Mouse (Mus musculus) gastrocnemius, adult 18-20 months (tissue): ENCODE data around the gene Myg1. TPM values are rescaled to one million over a fixed set of nuclear protein-coding genes. Genes with fewer than 3 reads are reported as not detected.

ENCODE experiments used
- DNase-seq: peaks from one replicate; pipeline ENCODE4 v3.0.0; 2021; ENCODE audit warnings: low spot score
- total RNA-seq, 2 experiments: library from RNA; stranded (reverse); gene quantifications; 2 replicates each; pipeline ENCODE4 v1.2.3; 2021

Gene Myg1
- total RNA-seq, 2 experiments from 2014 or later = 12.9 to 20.2 TPM

DNA sequence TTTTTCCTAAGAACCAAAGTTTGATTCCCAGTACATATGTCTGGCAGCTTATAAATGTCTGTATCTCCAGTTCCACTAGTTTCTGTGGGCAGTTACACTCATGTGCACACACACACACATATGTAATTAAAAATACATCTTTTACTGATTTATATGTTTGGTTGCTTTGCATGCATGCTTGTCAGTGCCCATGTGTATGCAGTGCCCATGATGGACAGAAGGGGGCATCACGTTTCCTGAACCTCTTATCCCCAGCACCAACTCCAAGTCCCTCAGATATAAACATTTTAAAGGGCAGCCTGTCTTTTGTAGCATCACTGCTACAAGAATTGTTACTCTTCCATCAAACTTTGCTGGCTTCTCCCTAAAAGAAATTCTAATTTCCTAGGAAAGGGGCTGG lies 10.1 kb downstream of the Myg1 start:
- DNase-seq = peak; percentile 53

DNA sequence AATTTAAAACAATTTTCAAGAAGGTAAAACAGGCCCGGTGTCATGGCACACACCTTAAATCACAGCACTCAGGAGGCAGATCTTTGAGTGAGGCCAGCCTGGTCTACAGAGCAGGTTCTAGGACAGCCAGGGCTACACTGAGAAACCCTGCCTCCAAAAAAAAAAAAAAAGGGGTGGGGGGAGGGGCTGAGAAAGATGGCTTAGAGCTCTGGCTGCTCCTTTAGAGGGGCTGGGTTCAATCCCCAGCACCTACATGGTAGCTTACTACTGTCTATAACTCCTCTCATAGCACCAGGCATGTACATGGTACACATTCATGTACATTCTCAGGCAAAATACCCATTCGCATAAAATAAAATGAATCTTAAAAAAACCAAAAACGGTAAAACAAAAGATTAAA lies 13.0 kb downstream of the Myg1 start:
- no peak for DNase-seq

DNA sequence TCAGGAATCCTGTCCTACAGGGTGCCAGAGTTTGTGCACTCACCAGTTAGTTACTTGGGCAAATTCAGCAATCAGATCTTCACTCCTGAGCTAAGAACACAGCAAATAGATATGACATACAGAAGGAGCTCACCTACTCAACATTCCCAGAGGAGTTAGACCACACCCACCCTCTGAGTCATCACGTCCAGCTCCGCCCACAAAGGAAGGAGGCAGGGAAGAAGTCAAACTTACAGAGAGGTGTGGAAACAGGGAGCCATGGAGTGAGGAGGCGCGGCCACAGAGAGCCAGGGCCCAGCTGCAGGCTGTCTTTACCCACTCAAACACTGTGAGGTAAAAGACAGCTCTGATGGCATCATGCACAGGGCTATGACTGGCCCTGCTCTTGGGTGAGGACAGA lies 14.9 kb downstream of the Myg1 start:
- no peak for DNase-seq

DNA sequence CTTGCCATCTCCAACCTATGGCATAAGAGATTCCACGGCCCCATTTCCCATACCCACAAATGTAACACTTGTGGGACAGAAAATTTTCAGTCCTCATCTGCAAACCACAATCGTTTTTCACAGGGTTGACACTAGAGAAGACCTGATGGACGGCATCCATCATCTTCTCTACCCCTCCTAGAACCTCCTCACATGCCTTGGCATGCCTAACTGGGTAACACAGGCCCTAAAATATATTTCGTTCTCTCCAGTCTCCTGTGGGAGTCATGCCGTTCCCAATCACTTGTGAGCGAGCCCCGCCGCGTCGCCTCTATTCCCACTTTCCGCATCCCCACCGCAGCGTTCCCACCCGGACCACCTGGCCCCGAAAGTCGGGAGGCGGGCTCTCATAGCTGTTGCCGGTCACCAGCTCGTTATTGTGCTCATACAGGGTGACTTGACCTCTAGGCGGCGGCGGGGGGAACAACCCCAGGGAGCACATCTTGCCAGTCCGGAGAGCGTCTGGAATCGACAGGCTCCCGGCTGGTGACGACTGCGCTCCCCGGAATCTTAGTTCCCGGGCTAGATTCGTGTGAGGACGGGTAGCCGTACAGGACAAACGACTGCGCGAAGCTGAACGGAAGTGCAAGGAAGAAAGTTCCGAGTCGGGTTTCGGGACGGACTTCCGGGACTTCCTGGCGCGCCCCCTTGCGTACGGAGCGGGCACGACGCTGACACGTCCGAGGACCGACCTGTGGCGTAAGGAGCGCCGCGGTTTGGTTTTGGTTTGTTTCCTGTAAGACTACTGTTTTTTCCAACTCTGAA lies 18.8 kb downstream of the Myg1 start, which contains the start of gene Aaas:
Aaas (minus strand) TSS at position 634 of the 804 bp plus-strand sequence.
- peak; percentile 96 for DNase-seq

DNA sequence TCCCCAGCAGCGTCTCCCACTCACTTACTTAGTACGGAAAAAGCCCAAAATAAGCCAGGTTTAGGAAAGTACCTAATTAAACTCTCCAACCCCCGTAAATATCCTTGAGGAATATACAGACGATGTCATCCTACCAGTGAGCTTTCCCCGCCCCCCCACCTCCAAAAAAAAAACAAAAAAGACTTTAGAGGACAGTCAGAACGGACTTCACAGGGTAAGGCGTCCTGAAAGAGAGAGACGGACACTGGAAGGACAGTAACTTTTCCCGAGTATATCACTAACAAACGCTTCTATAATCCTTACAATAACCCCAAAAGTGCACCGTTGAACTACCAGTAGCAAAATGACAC lies 19.4 kb downstream of the Myg1 start:
- DNase-seq = no peak

DNA sequence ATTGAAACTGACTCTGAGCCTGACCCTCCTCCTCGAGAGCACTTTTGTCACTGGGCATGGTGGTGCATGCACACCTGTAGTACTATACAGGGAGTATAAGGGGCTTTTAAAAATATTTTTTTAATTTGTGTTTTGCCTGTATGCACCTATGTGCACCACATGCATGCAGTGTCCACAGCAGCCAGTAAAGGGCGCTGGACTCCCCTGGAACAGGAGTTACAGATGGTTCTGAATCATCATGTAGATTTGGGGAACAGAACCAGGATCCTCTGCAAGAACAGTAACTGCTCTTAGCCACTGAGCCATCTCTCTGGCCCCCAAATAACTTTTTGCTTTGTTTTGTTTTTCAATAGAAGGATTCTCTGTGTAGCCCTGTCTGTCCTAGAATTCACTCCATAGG lies 20.7 kb downstream of the Myg1 start:
- no peak for DNase-seq

DNA sequence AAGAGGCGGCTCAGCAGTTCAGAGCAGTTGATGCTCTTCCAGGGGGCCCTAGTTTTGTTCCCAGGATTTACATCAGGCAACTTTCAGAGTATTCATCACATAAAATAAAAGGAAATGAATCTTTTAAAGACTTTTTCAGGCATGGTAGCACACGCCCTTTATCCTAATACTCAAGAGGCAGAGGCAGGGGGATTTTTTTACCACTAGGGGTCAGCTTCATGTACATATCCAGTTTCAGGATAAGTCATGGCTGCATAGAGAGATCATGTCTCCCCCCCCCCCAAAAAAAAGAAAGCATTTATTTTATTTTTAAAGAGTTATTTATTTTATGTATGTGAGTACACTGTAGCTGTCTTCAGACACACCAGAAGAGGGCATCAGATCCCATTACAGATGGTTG lies 22.5 kb downstream of the Myg1 start:
- no peak for DNase-seq

DNA sequence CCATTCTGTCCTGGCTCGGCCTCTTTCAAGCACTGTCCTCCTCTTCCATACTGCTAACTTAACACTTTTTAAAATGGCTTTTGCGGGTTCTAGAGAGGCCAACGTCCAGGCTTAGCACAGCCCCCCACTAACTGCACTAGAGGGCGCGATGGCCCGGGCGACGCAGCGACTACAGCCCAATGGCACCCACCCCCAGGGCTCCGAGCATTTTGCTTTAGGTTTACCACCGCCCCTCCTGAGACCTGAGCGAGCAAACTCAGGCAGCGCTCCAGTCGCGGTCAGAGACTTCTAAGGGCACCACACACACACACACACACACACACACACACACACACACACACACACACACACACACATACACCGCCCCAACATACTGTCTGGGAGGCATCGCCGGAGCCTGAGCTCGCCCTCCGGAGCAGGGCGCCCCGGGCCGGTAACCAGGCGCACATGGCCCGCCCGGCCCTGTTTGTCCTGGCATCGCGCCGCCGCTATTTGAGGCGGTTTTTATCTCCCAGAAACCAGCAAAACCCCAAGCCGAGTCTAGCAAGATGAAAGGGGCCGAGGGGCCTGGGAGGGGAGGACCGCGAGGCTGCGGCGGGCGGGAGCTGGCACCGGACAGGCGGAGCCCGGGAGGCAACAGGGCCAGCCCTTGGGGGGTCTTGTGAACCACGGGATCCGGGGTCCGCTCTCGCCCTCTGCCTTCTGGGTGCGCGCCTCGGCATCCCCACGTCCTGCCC lies 23.8 kb downstream of the Myg1 start:
- DNase-seq = peak; percentile 38

DNA sequence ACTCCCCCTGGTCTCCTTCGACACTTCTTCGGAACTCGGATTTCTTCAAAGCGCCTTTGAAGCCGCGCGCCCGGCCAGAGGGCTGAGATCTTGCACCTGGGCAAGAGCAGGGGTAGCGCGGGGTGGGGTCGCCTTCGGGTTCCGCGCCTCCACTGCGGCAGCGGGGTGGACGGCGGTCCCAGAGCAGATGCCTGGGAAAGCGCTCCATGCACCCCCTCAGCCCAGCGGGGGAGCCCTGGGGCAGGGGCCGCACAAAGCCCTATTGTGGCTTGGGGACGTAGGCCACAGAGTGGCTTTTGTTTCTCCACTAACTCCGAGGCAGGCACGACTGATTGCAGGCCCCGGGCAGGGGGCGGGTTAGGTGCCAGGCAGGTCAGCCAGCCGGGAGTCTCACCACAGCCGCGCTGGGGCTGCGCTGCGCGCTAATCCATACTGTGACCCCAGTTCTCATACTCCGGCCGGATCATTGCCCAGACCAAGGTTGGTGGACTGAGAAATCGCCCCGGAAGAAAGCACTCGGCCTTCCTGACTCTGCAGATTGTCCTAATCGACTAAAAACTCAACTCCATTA lies 24.4 kb downstream of the Myg1 start:
- DNase-seq = no peak

DNA sequence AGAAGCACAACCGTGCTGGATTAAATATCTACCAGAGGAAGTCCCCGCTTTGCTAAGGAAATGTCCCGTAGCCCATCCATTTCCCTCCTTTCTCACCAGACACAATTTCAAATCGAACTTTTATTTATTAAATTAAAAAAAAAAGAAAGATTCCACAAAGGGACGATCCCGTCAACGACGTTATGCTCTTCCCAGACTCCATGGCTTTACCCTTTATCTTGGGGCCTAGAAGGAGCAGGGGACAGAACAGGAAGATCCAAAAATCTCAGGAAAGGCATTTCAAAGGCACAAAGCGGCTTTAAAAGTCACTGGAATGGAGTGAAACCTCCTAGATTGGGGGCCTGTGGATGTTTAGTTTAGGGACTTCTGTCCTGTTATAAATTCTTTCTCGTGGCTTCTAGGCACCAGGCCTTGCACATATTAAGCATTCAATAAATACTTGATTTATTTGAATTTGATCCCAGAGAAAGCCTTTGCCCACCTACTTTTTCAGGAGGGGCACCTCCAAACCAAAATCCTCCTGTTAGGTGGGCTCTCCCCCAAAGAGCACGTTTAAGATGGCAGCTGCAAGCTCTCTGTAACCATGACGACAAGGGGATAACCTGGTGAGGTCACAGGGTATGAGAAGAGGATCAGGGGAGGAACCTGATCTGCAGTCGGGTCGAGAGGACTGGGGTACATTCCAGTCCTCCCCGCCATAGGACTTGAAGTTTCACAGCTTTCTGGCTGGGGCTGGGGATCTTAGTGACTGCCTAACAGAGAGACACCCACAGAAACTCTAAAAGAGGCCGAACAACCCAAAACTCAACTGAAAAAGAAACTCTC lies 25.2 kb downstream of the Myg1 start:
- no peak for DNase-seq

DNA sequence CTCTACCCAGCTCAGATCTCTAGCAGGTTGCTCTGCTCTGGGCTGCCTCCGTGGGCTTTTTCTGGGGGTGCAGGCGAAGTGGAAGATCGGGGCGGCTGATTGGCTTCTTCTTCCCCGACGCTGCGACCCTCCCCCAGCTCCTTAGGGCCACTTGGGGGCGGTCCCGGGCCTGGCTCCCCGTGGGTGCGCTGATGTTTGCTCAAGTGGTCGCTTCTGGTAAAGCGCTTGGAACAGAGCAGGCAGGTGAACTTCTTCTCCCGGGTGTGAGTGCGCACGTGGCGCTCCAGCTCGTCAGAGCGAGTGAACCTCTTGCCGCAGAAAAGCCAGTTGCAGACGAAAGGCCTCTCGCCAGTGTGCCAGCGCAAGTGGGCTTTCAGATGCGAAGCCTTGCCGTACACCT lies 26.6 kb downstream of the Myg1 start:
- DNase-seq = no peak

DNA sequence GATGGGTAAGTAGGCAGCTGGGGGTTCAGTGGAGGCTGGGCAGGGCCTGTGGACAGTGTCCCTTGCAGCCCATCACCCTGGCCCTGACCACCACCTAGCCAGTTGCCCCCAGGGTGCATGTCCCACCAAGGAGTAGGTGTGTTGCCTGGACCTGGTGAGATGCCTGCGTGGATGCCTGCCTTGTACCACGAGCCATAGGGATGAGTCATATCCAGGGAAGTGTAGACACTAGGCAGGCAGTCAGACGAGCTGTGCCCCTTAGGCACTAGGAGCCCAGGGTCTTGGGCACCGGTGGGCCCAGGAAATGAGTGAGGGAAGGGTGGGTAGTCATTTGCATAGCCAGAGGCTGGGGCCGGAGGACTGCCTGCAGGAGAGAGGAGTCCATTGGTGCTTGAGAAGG lies 27.3 kb downstream of the Myg1 start:
- no peak for DNase-seq

DNA sequence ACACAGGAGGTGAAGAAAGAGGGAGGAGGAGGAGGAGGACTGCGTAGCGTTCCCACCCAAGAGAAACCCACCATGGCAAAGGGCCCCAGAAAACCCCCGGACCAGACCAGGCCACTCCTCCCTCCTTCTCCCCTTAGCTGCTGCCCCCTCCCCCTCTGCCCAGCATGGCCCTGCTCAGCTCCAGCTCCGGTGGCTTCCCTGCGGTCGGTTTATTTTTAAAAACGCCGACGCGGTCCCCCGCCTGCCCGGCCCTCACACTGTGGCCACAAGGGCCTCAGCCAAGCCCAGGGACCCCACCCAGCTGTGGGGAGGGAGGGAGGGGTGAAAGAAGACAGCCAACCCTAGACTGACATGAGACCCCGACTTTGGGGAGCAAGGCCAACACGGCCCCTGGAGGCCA lies 31.1 kb downstream of the Myg1 start:
- DNase-seq = no peak

DNA sequence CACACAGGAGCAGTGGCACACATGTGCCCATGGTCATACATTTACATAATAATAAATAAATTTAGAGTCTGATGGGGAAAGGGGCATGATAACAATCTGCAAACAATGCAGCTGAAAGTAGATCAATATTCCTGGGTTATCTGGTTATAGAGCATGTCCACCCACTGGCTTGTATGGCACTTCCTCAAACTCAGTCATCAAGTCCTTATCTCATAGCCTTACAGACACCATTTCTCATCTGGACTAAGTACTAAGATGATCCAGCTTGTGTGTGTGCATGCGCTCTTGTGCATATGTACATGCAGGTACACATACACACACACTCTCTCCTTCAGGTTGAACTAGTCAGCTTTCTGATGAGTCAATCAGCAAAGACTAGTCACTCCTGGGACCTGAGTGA lies 33.2 kb downstream of the Myg1 start:
- no peak for DNase-seq

DNA sequence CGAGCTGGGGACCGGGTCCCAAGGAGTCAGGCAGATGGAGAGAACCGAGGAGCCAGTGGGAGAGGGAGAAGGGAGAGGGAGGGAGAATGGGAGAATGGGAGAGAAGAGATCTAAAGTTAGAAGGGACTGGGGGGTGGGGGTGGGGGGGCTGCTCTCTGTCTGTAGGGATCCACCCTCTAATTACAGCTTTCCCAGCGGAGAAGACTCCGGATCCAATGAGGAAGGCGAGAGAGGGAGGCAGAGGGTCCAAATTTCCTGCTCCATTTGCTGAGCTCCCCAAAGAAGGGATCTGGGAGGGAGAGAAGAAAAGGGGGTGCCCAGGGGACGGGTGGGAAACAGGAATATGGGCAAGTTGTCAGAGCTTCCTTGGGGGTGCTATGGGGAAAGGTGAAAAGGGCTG lies 34.7 kb downstream of the Myg1 start:
- DNase-seq = no peak

DNA sequence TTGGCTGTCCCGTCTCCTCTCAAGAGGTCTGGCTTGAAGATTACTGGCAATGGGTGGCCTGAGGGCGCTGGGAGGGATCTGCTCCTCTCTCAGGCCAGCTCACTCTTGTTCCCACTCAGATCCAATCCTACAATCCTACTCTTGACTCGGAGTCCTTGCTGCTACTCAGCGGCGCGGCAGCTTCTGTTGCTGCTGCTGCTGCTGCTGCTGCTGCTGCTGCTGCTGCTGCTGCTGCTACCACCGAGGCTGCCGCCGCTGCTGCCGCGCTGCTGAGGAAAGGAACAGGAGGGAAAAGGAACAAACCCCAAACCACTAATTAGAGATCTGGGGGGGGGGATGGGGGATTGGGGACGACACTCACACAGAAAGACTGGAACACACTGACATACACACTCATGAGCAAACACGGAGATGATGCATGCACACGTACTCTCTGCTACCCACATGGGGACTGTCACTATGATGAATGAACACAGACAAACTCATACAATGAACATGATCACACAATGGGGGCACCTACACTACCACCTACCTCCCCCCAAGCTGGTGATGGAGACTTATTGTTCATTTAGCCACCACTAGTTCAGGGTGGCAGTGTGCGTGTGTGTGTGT lies 35.3 kb downstream of the Myg1 start, which contains the start of gene Sp7:
Sp7 (minus strand) TSS at position 450 of the 612 bp plus-strand sequence.
- DNase-seq = no peak

DNA sequence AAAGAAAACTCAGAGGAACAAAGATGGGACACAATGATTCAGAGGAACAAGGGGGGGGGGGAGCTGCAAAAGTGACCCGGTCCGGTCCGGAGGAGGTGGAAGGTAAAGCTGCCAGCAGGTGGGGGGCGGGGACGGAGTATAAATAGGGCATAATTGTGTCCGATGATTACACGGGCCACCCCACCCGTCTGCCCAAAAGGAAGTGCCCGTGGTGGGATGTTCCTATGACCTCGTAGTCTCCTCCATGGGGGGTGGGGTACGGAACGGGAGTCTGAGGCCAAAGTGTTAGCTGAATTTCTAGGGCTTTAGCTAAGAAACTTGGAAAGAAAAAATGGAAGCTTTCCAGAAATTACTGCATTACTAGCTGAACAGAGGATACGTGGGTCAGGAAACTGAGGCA lies 38.5 kb downstream of the Myg1 start:
- no peak for DNase-seq

DNA sequence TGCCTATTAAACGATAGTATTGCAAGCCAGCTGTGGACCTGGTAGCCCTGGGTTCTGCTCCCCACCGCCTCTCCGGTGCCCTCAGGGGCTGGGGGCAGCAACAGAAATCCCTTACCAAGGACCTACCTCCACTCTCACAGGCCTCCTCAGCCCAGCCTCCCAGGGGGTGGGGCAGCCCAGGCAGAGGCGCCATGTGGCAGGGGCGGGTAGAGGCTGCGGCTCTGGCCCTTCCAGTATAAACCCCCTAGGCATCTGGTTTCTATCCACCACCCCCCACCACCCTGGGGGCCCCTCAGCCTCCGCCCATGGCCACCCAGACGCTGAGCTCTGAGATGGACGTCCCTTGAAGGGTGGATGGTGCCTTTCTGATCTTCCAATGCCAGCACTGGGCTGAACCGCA lies 39.2 kb downstream of the Myg1 start:
- no peak for DNase-seq

DNA sequence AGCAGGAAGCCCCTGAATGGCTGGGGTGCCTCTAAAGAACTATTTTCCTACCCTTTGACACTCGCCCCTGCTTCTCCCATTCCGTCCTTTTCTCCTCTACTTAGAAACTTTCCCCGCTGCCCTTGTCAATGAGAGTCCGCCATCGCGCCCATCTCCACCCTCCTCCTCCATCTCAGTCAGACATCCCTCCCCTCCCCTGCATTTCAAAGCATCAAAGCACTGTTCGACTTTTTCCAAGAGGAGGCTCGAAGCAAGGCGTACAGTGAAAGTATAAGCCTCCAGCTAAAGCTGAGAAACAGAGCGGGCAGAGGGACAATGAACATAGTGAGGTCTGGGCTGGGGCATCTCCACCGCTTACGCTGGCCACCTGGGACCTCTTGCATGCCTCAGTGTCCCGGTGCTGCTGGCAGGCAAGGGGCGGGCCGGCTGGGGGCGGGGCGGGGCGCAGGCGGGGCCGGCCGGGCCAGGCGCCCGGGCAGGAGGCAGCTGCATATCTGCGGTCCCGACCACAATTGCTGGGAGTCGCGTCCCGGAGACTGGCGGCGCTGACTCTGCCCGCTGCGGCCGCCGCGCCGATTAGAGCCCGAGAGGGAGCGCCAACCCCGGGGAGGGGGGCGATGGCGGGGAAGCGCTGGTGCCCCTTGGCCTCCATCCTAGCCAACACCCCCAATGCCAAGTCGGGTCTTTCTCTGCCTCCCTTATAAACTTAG lies 45.1 kb downstream of the Myg1 start:
- DNase-seq = peak; percentile 48

DNA sequence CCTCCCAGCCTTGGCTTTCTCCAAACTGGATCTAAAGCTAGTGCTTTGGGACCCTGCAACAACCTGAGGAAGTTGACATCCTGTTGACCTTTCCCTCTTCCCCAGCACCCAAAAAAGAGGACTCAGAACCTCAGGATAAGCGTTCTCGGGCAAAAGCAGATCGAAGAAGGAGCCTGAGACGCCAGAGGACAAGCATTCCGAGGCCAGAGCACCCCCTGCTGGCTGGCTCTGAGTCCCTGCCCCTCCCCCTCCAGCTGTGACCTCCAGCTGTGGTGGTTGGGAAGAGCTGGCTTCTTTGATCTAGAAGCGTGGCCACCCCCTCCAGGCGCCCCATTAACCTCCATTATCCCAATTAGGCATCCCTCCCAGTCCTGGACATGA lies 45.6 kb downstream of the Myg1 start:
- DNase-seq = peak; percentile 91

DNA sequence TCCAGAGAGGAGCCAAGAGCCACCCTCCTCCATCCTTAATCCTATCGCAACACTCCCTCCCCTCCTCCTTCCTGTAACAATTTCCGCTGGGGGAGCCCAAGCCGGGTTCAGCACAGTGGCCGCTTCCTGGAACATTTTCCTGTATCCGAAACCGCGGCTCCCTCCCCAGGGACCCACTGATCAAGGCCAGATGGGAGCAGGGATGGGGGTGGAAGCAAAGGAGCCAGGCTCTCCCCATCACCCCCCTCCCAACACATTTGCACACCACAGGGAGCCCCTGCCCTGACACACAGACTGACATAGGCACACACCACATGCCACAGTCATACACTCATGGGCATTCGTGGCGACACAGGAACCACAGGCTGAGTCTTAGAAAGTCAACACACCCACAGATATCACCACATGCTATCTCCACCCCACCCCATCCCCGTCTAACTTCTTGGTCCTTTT lies 46.3 kb downstream of the Myg1 start:
- peak; percentile 74 for DNase-seq
